Mouse (Mus musculus) neural tube, embryonic 11.5 days (tissue): ENCODE results near the gene Fam24b. TPM values are rescaled to one million over a fixed set of nuclear protein-coding genes. Genes with fewer than 3 reads are reported as not detected.

ENCODE experiments used
- ATAC-seq: fragments of 200-750 bp; cut with Nextera tagmentation; 2 replicates; pipeline ENCODE4 v1.8.0; 2017; ENCODE audit warnings: moderate number of reproducible peaks, mild to moderate bottlenecking, moderate TSS enrichment, moderate library complexity; ENCODE audit not compliant: insufficient read depth, low FRiP score, low TSS enrichment
- DNase-seq: peaks from one replicate; pipeline ENCODE4 v3.0.0-alpha.2; 2015; ENCODE audit warnings: low spot score
- H3K27ac ChIP-seq: fragments of 300-500 bp; sonication (generic); 2 replicates; pipeline ENCODE4 v1.5.1; 2014; ENCODE audit warnings: low read depth, mild to moderate bottlenecking, low read length
- H3K27me3 ChIP-seq: fragments of 300-500 bp; sonication (generic); 2 replicates; pipeline ENCODE4 v1.6.1; 2014; ENCODE audit warnings: mild to moderate bottlenecking, low read length, mixed read lengths; ENCODE audit not compliant: control insufficient read depth, insufficient read depth
- H3K36me3 ChIP-seq: fragments of 300-500 bp; sonication (generic); 2 replicates; pipeline ENCODE4 v1.6.1; 2014; ENCODE audit warnings: mild to moderate bottlenecking, low read length, moderate library complexity, mixed read lengths; ENCODE audit not compliant: control insufficient read depth, insufficient read depth
- H3K4me1 ChIP-seq: fragments of 300-500 bp; sonication (generic); 2 replicates; pipeline ENCODE4 v1.6.1; 2014; ENCODE audit warnings: low read length, mixed read lengths; ENCODE audit not compliant: control insufficient read depth, insufficient read depth
- H3K4me2 ChIP-seq: fragments of 300-500 bp; sonication (generic); 2 replicates; pipeline ENCODE4 v1.6.1; 2014; ENCODE audit warnings: low read depth, mild to moderate bottlenecking, moderate library complexity
- H3K4me3 ChIP-seq: fragments of 300-500 bp; sonication (generic); 2 replicates; pipeline ENCODE4 v1.5.1; 2014; ENCODE audit warnings: low read depth, low read length
- H3K9ac ChIP-seq: fragments of 300-500 bp; sonication (generic); 2 replicates; pipeline ENCODE4 v1.6.1; 2014; ENCODE audit warnings: mild to moderate bottlenecking, low read length
- H3K9me3 ChIP-seq: fragments of 300-500 bp; sonication (generic); 2 replicates; pipeline ENCODE4 v1.6.1; 2016; ENCODE audit warnings: low read length; ENCODE audit not compliant: control insufficient read depth
- WGBS: fragments of 180-500 bp; shearing (Covaris S2); extraction: QIAGEN DNeasy Blood & Tissue Kit; methylation state at CpG from one replicate; pipeline ENCODE4 v1.1.7; 2014; 5-methylcytosine and 5-hydroxymethylcytosine counted together
- polyA plus RNA-seq: library from polyadenylated mRNA; unstranded; fragments of >200 nt; fragmentation: Nextera tagmentation; extraction: Ambion mirVana; gene quantifications from 2 replicates; pipeline ENCODE4 v1.2.1, GENCODE M21; 2014

Fam24b gene
- polyA plus RNA-seq, 1 experiment from 2014 or later = not detected

- Histone ChIP-seq H3K4me1 (no peaks in the 10 kb centered on the region), H3K27me3 (no peaks in the 10 kb centered on the region), H3K9me3 (no peaks in the 10 kb centered on the region), H3K4me3 (no peak overlapping the region), H3K9ac (no peak overlapping the region), H3K36me3 (no peaks in the 10 kb centered on the region), H3K4me2 (no peak overlapping the region), H3K27ac (no peak overlapping the region)
- no peak for ATAC-seq
- no peak for DNase-seq
- 83% methylated on average over 5 of the region's 5 CpGs for WGBS
Observed at GRCm38 (mm10) chr7:131306733-131307132, 22.6 kb downstream of the Fam24b start.

DNA sequence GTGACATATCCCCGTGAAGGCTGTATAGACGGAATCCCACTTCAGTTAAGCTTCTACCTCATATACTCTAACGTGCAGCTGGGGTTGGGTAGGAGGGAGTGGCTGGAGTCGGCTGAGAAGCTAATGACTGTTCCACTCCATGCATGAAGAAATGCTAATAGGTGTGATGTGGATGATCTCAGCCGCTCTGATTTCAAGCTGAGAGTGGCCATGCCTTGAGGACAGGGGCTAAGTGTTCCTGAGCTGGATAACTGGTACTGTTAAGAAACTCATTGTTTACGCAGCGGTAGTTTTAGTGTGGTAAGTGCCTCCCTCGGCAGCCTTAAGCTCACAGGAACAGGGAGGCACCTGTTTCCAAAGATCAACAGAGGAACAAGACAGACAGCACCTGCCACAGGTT is 26.0 kb downstream of the Fam24b start:
- WGBS = 83% methylated on average over 8 of the region's 8 CpGs
- DNase-seq (no peak), ATAC-seq (no peak)
- Histone ChIP-seq H3K36me3 (no peaks in the 10 kb centered on the region), H3K4me3 (no peak overlapping the region), H3K27ac (no peak overlapping the region), H3K9ac (no peak overlapping the region), H3K4me1 (no peaks in the 10 kb centered on the region), H3K9me3 (no peaks in the 10 kb centered on the region), H3K27me3 (no peaks in the 10 kb centered on the region; the same call in 1 of the 2 replicates), H3K4me2 (no peak overlapping the region)

- Histone ChIP-seq H3K9me3 (no peaks in the 10 kb centered on the region), H3K36me3 (no peaks in the 10 kb centered on the region), H3K9ac (no peak overlapping the region), H3K27ac (no peak overlapping the region), H3K4me3 (no peak overlapping the region), H3K4me2 (no peak overlapping the region), H3K27me3 (no peaks in the 10 kb centered on the region; the same call in 1 of the 2 replicates), H3K4me1 (no peaks in the 10 kb centered on the region)
- no peak for ATAC-seq
- 85% methylated on average over 8 of the region's 8 CpGs for WGBS
- DNase-seq = no peak
Observed at GRCm38 (mm10) chr7:131297151-131297550, 32.2 kb downstream of the Fam24b start.

Other genes starting within 250 kb of the Fam24b start
- gene 4933402N03Rik, start 183.2 kb downstream of the Fam24b start, polyA plus RNA-seq = not detected in 2 replicates
- gene 5430419D17Rik, start 155.1 kb downstream of the Fam24b start, polyA plus RNA-seq = not detected in 2 replicates
- not detected in 2 replicates for gene Cuzd1, start 7.2 kb downstream of the Fam24b start, polyA plus RNA-seq
- gene Fam24a, start 4.3 kb upstream of the Fam24b start, polyA plus RNA-seq = not detected in 2 replicates
- gene 2310057M21Rik, start 33.2 kb upstream of the Fam24b start, polyA plus RNA-seq = 25.6 and 28.7 TPM in 2 replicates
- gene Pstk, start 41.6 kb upstream of the Fam24b start, polyA plus RNA-seq = 48.6 and 53.9 TPM in 2 replicates
- gene Ikzf5, start 81.0 kb upstream of the Fam24b start, polyA plus RNA-seq = 30.0 and 33.9 TPM in 2 replicates
- gene Acadsb, start 81.1 kb upstream of the Fam24b start, polyA plus RNA-seq = 78.5 and 83.0 TPM in 2 replicates
- gene Hmx3, start 213.4 kb upstream of the Fam24b start, polyA plus RNA-seq = 0.92 and 1.4 TPM in 2 replicates
- gene Hmx2, start 219.3 kb upstream of the Fam24b start, polyA plus RNA-seq = 1.7 and 2.9 TPM in 2 replicates
- gene Bub3, start 230.7 kb upstream of the Fam24b start, polyA plus RNA-seq = 257 TPM in 2 replicates